Mouse (Mus musculus) myocyte (in vitro differentiated cells): Measurements from ENCODE around the gene Ramac.

Source experiments
- CEBPB ChIP-seq: IDR thresholded peaks from 2 replicates; pipeline ENCODE4 v1.6.1; 2011; ENCODE audit warnings: mild to moderate bottlenecking, moderate library complexity; ENCODE audit not compliant: poor library complexity, insufficient read depth, severe bottlenecking
- E2F4 ChIP-seq: IDR thresholded peaks from one replicate; pipeline ENCODE4 v1.6.1; 2011; ENCODE audit warnings: mild to moderate bottlenecking, control low read depth, moderate library complexity; ENCODE audit not compliant: insufficient read depth
- MAX ChIP-seq: IDR thresholded peaks from one replicate; pipeline ENCODE4 v1.6.1; 2011; ENCODE audit warnings: low read depth, mild to moderate bottlenecking, control low read depth
- MYOD1 ChIP-seq, 3 experiments: IDR thresholded peaks; one replicate each; pipeline ENCODE4 v1.6.1; 2011; ENCODE audit warnings: control low read depth in 2 of 3, low read depth in 2 of 3, mild to moderate bottlenecking in 2 of 3, moderate library complexity in 1 of 3; ENCODE audit not compliant: insufficient read length in 2 of 3, control insufficient read depth in 1 of 3
- MYOG ChIP-seq, 3 experiments: IDR thresholded peaks; one replicate each; pipeline ENCODE4 v1.6.1; 2011; ENCODE audit warnings: control low read depth in 2 of 3, low read depth in 2 of 3, mild to moderate bottlenecking in 2 of 3; ENCODE audit not compliant: insufficient read length in 2 of 3, control insufficient read depth in 1 of 3, insufficient read depth in 1 of 3
- POLR2A ChIP-seq: IDR thresholded peaks from one replicate; pipeline ENCODE4 v1.6.1; 2011; ENCODE audit warnings: low read depth, mild to moderate bottlenecking, control low read depth, moderate library complexity; ENCODE audit not compliant: insufficient read length
- POLR2AphosphoS2 ChIP-seq: IDR thresholded peaks from one replicate; pipeline ENCODE4 v1.6.1; 2011; ENCODE audit warnings: low read depth, control low read depth; ENCODE audit not compliant: insufficient read length
- TCF12 ChIP-seq: IDR thresholded peaks from one replicate; pipeline ENCODE4 v1.6.1; 2011; ENCODE audit warnings: mild to moderate bottlenecking, control low read depth; ENCODE audit not compliant: poor library complexity, insufficient read depth, severe bottlenecking
- USF1 ChIP-seq: IDR thresholded peaks from one replicate; pipeline ENCODE4 v1.6.1; 2011; ENCODE audit warnings: low read depth, mild to moderate bottlenecking, control low read depth, moderate library complexity

GRCm38 (mm10) chr7:81735300-81736048, 27.3 kb upstream of the Ramac start:
- TF ChIP-seq POLR2A (no peak), MAX (no peak), E2F4 (no peak), CEBPB (no peak), MYOG (IDR thresholded peaks at IDR 0.05; ENCODE audit: control insufficient read depth in 1 of 3, insufficient read depth in 1 of 3, insufficient read length in 2 of 3, low read depth in 2 of 3) (no peak), POLR2AphosphoS2 (no peak), USF1 (no peak), TCF12 (no peak), MYOD1 (IDR thresholded peaks at IDR 0.05; ENCODE audit: control insufficient read depth in 1 of 3, insufficient read length in 2 of 3, low read depth in 2 of 3) (no peak)
